Mouse (Mus musculus): ENCODE measurements around the gene Pax2. TPM values are rescaled to one million over a fixed set of nuclear protein-coding genes. Genes with fewer than 3 reads are reported as not detected.
"Not testable (repeated sequence)": the region's sequence is repeated elsewhere in the genome, so short reads cannot be mapped to it uniquely, and the experiment has no call there.

Gene Pax2
- polyA plus RNA-seq, 1 experiment from 2014 or later = 0.07 TPM

- ATAC-seq (ENCODE audit: insufficient read depth) (peak; percentile 64), DNase-seq (peak; percentile 32)
- Histone ChIP-seq H3K4me2 (peak overlapping the region; percentile 78), H3K36me3 (ENCODE audit: insufficient read depth) (no peaks in the 10 kb centered on the region), H3K4me1 (ENCODE audit: insufficient read depth) (peaks cover 5% of the 10 kb centered on the region; the same call in 1 of the 2 replicates), H3K9ac (peak overlapping the region; percentile 43), H3K4me3 (ENCODE audit: low read depth, low read length) (peak overlapping the region; percentile 45), H3K27me3 (ENCODE audit: insufficient read depth, low read length) (peaks cover 79% of the 10 kb centered on the region), H3K9me3 (ENCODE audit: low read depth, low read length) (no peaks in the 10 kb centered on the region), H3K27ac (ENCODE audit: low read depth) (no peak overlapping the region)
- no peak for TF ChIP-seq CTCF (IDR thresholded peaks at IDR 0.05; ENCODE audit: low read depth)
- WGBS = 1% methylated on average over 70 of the region's 71 CpGs
Observed at GRCm38 (mm10) chr19:44835931-44836861, 80.4 kb downstream of the Pax2 start.

GRCm38 (mm10) chr19:44837426-44838205 is 81.8 kb downstream of the Pax2 start:
- ATAC-seq (ENCODE audit: insufficient read depth) = no peak
- Histone ChIP-seq H3K4me1 (ENCODE audit: insufficient read depth) (peaks cover 5% of the 10 kb centered on the region; the same call in 1 of the 2 replicates), H3K9me3 (ENCODE audit: low read depth, low read length) (no peaks in the 10 kb centered on the region), H3K9ac (no peak overlapping the region), H3K36me3 (ENCODE audit: insufficient read depth) (no peaks in the 10 kb centered on the region), H3K27ac (ENCODE audit: low read depth) (no peak overlapping the region), H3K27me3 (ENCODE audit: insufficient read depth, low read length) (peaks cover 75% of the 10 kb centered on the region), H3K4me2 (peak overlapping the region; percentile 78), H3K4me3 (ENCODE audit: low read depth, low read length) (peak overlapping the region; percentile 45; the same call in 1 of the 2 replicates)
- 1% methylated on average over 37 of the region's 37 CpGs for WGBS
- peak; percentile 58 for DNase-seq
- TF ChIP-seq CTCF (IDR thresholded peaks at IDR 0.05; ENCODE audit: low read depth) = no peak

GRCm38 (mm10) chr19:44838321-44838720 is 82.5 kb downstream of the Pax2 start:
- H3K4me1 ChIP-seq (ENCODE audit: insufficient read depth) = peaks cover 5% of the 10 kb centered on the region; the same call in 1 of the 2 replicates
- H3K4me3 ChIP-seq (ENCODE audit: low read depth, low read length) = no peak overlapping the region
- H3K27me3 ChIP-seq (ENCODE audit: insufficient read depth, low read length) = peaks cover 68% of the 10 kb centered on the region
- no peak for TF ChIP-seq CTCF (IDR thresholded peaks at IDR 0.05; ENCODE audit: low read depth)
- no peaks in the 10 kb centered on the region for H3K9me3 ChIP-seq (ENCODE audit: low read depth, low read length)
- no peak overlapping the region for H3K27ac ChIP-seq (ENCODE audit: low read depth)
- H3K4me2 ChIP-seq = no peak overlapping the region; the same call in 1 of the 2 replicates
- H3K9ac ChIP-seq = no peak overlapping the region
- ATAC-seq (ENCODE audit: insufficient read depth) (no peak), DNase-seq (peak; percentile 10)
- 13% methylated on average over 9 of the region's 9 CpGs for WGBS
- no peaks in the 10 kb centered on the region for H3K36me3 ChIP-seq (ENCODE audit: insufficient read depth)

- H3K27me3 ChIP-seq (ENCODE audit: insufficient read depth, low read length) = peaks cover 31% of the 10 kb centered on the region
- ATAC-seq (ENCODE audit: insufficient read depth) = not testable (repeated sequence)
- 88% methylated on average over 14 of the region's 15 CpGs for WGBS
Observed at GRCm38 (mm10) chr19:44842661-44843060, 86.8 kb downstream of the Pax2 start.

GRCm38 (mm10) chr19:44849465-44849864 is 93.6 kb downstream of the Pax2 start:
- no peak overlapping the region for H3K9ac ChIP-seq
- H3K36me3 ChIP-seq (ENCODE audit: insufficient read depth) = no peaks in the 10 kb centered on the region
- no peak overlapping the region for H3K4me3 ChIP-seq (ENCODE audit: low read depth, low read length)
- 76% methylated on average over 12 of the region's 12 CpGs for WGBS
- no peak overlapping the region for H3K4me2 ChIP-seq
- H3K4me1 ChIP-seq (ENCODE audit: insufficient read depth) = no peaks in the 10 kb centered on the region
- H3K27me3 ChIP-seq (ENCODE audit: insufficient read depth, low read length) = peaks cover 3% of the 10 kb centered on the region; the same call in 1 of the 2 replicates
- TF ChIP-seq CTCF (IDR thresholded peaks at IDR 0.05; ENCODE audit: low read depth) = no peak
- no peak overlapping the region for H3K27ac ChIP-seq (ENCODE audit: low read depth)
- no peak for DNase-seq
- no peak for ATAC-seq (ENCODE audit: insufficient read depth)
- H3K9me3 ChIP-seq (ENCODE audit: low read depth, low read length) = no peaks in the 10 kb centered on the region

More at GRCm38 (mm10) chr19:44842661-44843060, 86.8 kb downstream of the Pax2 start:
- H3K27ac ChIP-seq (ENCODE audit: low read depth); H3K9me3 ChIP-seq (ENCODE audit: low read depth, low read length); H3K4me3 ChIP-seq (ENCODE audit: low read depth, low read length); H3K36me3 ChIP-seq (ENCODE audit: insufficient read depth); H3K9ac ChIP-seq; DNase-seq; H3K4me2 ChIP-seq; H3K4me1 ChIP-seq (ENCODE audit: insufficient read depth): not testable (repeated sequence)

- Histone ChIP-seq H3K36me3 (ENCODE audit: insufficient read depth) (no peaks in the 10 kb centered on the region), H3K4me3 (ENCODE audit: low read depth, low read length) (no peak overlapping the region), H3K4me1 (ENCODE audit: insufficient read depth) (no peaks in the 10 kb centered on the region), H3K9me3 (ENCODE audit: low read depth, low read length) (peaks cover 6% of the 10 kb centered on the region; the same call in 1 of the 2 replicates), H3K27ac (ENCODE audit: low read depth) (no peak overlapping the region), H3K27me3 (ENCODE audit: insufficient read depth, low read length) (no peaks in the 10 kb centered on the region), H3K9ac (no peak overlapping the region), H3K4me2 (no peak overlapping the region)
- DNase-seq (no peak), ATAC-seq (ENCODE audit: insufficient read depth) (no peak)
- 82% methylated on average over 1 of the region's 1 CpGs for WGBS
- TF ChIP-seq CTCF (IDR thresholded peaks at IDR 0.05; ENCODE audit: low read depth) = no peak
Observed at GRCm38 (mm10) chr19:44858671-44859070, 102.8 kb downstream of the Pax2 start.

- Histone ChIP-seq H3K36me3 (ENCODE audit: insufficient read depth) (no peaks in the 10 kb centered on the region), H3K4me1 (ENCODE audit: insufficient read depth) (no peaks in the 10 kb centered on the region), H3K27me3 (ENCODE audit: insufficient read depth, low read length) (no peaks in the 10 kb centered on the region), H3K9ac (no peak overlapping the region), H3K4me2 (no peak overlapping the region), H3K27ac (ENCODE audit: low read depth) (no peak overlapping the region), H3K4me3 (ENCODE audit: low read depth, low read length) (no peak overlapping the region), H3K9me3 (ENCODE audit: low read depth, low read length) (no peaks in the 10 kb centered on the region)
- DNase-seq (no peak), ATAC-seq (ENCODE audit: insufficient read depth) (no peak)
- 56% methylated on average over 2 of the region's 2 CpGs for WGBS
- no peak for TF ChIP-seq CTCF (IDR thresholded peaks at IDR 0.05; ENCODE audit: low read depth)
Observed at GRCm38 (mm10) chr19:44868766-44869165, 112.9 kb downstream of the Pax2 start.
